Mouse (Mus musculus) intestine, embryonic 15.5 days (tissue): Measurements from ENCODE around the gene Nlk. TPM values are rescaled to one million over a fixed set of nuclear protein-coding genes. Genes with fewer than 3 reads are reported as not detected.

ENCODE experiments used
- polyA plus RNA-seq: library from polyadenylated mRNA; unstranded; fragments of >200 nt; fragmentation: Nextera tagmentation; extraction: Ambion mirVana; gene quantifications from 2 replicates; pipeline ENCODE4 v1.2.1, GENCODE M21; 2015

Nlk gene
- polyA plus RNA-seq, 1 experiment from 2014 or later: 10.3 TPM

Other genes with a start within 250 kb of the Nlk start
- gene Slc46a1, start 231.7 kb downstream of the Nlk start, polyA plus RNA-seq: 12.2 and 13.3 TPM in 2 replicates
- 2.1 and 2.7 TPM in 2 replicates for gene Sarm1, start 199.6 kb downstream of the Nlk start, polyA plus RNA-seq
- 22.4 and 34.2 TPM in 2 replicates for gene Vtn, start 198.3 kb downstream of the Nlk start, polyA plus RNA-seq
- gene Sebox, start 193.9 kb downstream of the Nlk start, polyA plus RNA-seq: not detected in 2 replicates
- 54.1 and 56.9 TPM in 2 replicates for gene Tmem199, start 185.2 kb downstream of the Nlk start, polyA plus RNA-seq
- 147 and 149 TPM in 2 replicates for gene Poldip2, start 185.2 kb downstream of the Nlk start, polyA plus RNA-seq
- 81.2 and 82.2 TPM in 2 replicates for gene Tnfaip1, start 161.0 kb downstream of the Nlk start, polyA plus RNA-seq
- 126 and 137 TPM in 2 replicates for gene Ift20, start 161.0 kb downstream of the Nlk start, polyA plus RNA-seq
- gene Tmem97, start 146.6 kb downstream of the Nlk start, polyA plus RNA-seq: 182 and 269 TPM in 2 replicates
- gene Ccnq, start 54.4 kb upstream of the Nlk start, polyA plus RNA-seq: 39.8 and 40.6 TPM in 2 replicates
- gene Lyrm9, start 129.2 kb upstream of the Nlk start, polyA plus RNA-seq: 15.9 and 17.9 TPM in 2 replicates
- gene Nos2, start 223.4 kb upstream of the Nlk start, polyA plus RNA-seq: 1.1 TPM in 2 replicates